Mouse (Mus musculus) gastrocnemius, postnatal 14 days (tissue): ENCODE measurements around the gene Suclg2. TPM values are rescaled to one million over a fixed set of nuclear protein-coding genes. Genes with fewer than 3 reads are reported as not detected.

Experiments used
- DNase-seq: peaks from one replicate; pipeline ENCODE4 v3.0.0; 2021; ENCODE audit warnings: mixed read lengths
- intact Hi-C: fragments of 180-260 bp; cut with DNase I; formaldehyde crosslinking; loops from one replicate; pipeline ENCODE4 v1.15.1; 2025; ENCODE audit warnings: low total_unique reads
- total RNA-seq, 2 experiments: library from RNA; stranded (reverse); gene quantifications; 2 replicates each; pipeline ENCODE4 v1.2.3; 2021

Gene Suclg2
- total RNA-seq, 2 experiments from 2014 or later, result 44.9 to 46.8 TPM

- intact Hi-C loops, result no loop called here
- no peak for DNase-seq
These were observed 16.8 kb downstream of the Suclg2 start for GRCm38 (mm10) chr6:95701786-95702185.

- intact Hi-C loops, result no loop called here
- no peak for DNase-seq
These were observed 17.5 kb downstream of the Suclg2 start for GRCm38 (mm10) chr6:95700981-95701610.

GRCm38 (mm10) chr6:95700191-95700590 lies 18.4 kb downstream of the Suclg2 start:
- DNase-seq, result no peak
- intact Hi-C loops, result no loop called here

GRCm38 (mm10) chr6:95699326-95699725 lies 19.3 kb downstream of the Suclg2 start:
- intact Hi-C loops, result no loop called here
- no peak for DNase-seq

GRCm38 (mm10) chr6:95698536-95699162 lies 20.0 kb downstream of the Suclg2 start:
- DNase-seq, result no peak
- intact Hi-C loops, result no loop called here

- intact Hi-C loops, result no loop called here
- no peak for DNase-seq
These were observed 23.7 kb downstream of the Suclg2 start for GRCm38 (mm10) chr6:95694910-95695309.

GRCm38 (mm10) chr6:95685242-95685641 lies 33.4 kb downstream of the Suclg2 start:
- no peak for DNase-seq
- intact Hi-C loops, result loop anchor here (10.0 kb wide), 1 partner anchor 170 kb away; no protein-coding TSS in a partner anchor

GRCm38 (mm10) chr6:95679718-95680117 lies 38.9 kb downstream of the Suclg2 start:
- DNase-seq, result no peak
- intact Hi-C loops, result loop anchor here (10.0 kb wide), 1 partner anchor 165 kb away; no protein-coding TSS in a partner anchor

- no peak for DNase-seq
- intact Hi-C loops, result no loop called here
These were observed 39.3 kb downstream of the Suclg2 start for GRCm38 (mm10) chr6:95679261-95679660.

- intact Hi-C loops, result no loop called here
- no peak for DNase-seq
These were observed 41.6 kb downstream of the Suclg2 start for GRCm38 (mm10) chr6:95676951-95677350.

- intact Hi-C loops, result no loop called here
- no peak for DNase-seq
These were observed 42.2 kb downstream of the Suclg2 start for GRCm38 (mm10) chr6:95676439-95676838.

- intact Hi-C loops, result no loop called here
- DNase-seq, result no peak
These were observed 43.4 kb downstream of the Suclg2 start for GRCm38 (mm10) chr6:95675059-95675705.

GRCm38 (mm10) chr6:95674651-95675050 lies 43.9 kb downstream of the Suclg2 start:
- intact Hi-C loops, result no loop called here
- no peak for DNase-seq

- intact Hi-C loops, result no loop called here
- peak; percentile 20 for DNase-seq
These were observed 49.3 kb downstream of the Suclg2 start for GRCm38 (mm10) chr6:95669335-95669729.

- intact Hi-C loops, result no loop called here
These were observed 49.8 kb downstream of the Suclg2 start for GRCm38 (mm10) chr6:95668629-95669334.

GRCm38 (mm10) chr6:95657671-95658070 lies 60.9 kb downstream of the Suclg2 start:
- intact Hi-C loops, result no loop called here
- no peak for DNase-seq

More at GRCm38 (mm10) chr6:95668629-95669334, 49.8 kb downstream of the Suclg2 start:
- DNase-seq, result no peak

GRCm38 (mm10) chr6:95653662-95654061 lies 64.9 kb downstream of the Suclg2 start:
- intact Hi-C loops, result no loop called here
- no peak for DNase-seq

GRCm38 (mm10) chr6:95652774-95653173 lies 65.8 kb downstream of the Suclg2 start:
- DNase-seq, result no peak
- intact Hi-C loops, result no loop called here

GRCm38 (mm10) chr6:95651391-95651876 lies 67.2 kb downstream of the Suclg2 start:
- no peak for DNase-seq

More at GRCm38 (mm10) chr6:95651391-95651876, 67.2 kb downstream of the Suclg2 start:
- intact Hi-C loops, result no loop called here
